Mouse (Mus musculus) right cerebral cortex, postnatal 10 days (tissue): Measurements from ENCODE around the gene Gnai2.

ENCODE experiments used
- DNase-seq, 2 experiments: peaks; one replicate each; pipeline ENCODE4 v3.0.0; 2021; ENCODE audit warnings: low spot score in 2 of 2

Gnai2 gene

GRCm38 (mm10) chr9:107658096-107658495 is 22.9 kb upstream of the Gnai2 start:
- DNase-seq, result no peak

- no peak for DNase-seq
These were observed 22.0 kb upstream of the Gnai2 start for GRCm38 (mm10) chr9:107657144-107657543.

GRCm38 (mm10) chr9:107654585-107654984 is 19.4 kb upstream of the Gnai2 start:
- DNase-seq, result no peak

DNA sequence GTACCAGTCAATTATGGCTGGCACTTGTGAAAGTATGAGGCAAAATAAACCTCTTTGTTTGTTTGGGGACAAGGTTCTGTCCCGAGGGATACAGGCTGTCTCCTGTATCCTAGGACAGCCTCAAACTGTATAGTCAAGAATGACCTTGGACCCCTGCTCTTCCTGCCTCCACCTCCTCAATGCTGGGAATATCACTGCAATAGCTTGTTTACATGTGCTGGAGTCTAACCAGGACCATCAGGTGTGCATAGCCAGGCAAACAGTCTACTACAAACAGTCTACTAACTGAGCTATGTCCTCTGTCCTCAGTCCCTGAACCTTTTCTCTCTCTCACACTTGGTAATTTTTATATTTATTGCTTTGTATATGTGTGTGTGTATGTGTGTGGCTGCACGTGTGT is 18.3 kb upstream of the Gnai2 start:
- no peak for DNase-seq

DNA sequence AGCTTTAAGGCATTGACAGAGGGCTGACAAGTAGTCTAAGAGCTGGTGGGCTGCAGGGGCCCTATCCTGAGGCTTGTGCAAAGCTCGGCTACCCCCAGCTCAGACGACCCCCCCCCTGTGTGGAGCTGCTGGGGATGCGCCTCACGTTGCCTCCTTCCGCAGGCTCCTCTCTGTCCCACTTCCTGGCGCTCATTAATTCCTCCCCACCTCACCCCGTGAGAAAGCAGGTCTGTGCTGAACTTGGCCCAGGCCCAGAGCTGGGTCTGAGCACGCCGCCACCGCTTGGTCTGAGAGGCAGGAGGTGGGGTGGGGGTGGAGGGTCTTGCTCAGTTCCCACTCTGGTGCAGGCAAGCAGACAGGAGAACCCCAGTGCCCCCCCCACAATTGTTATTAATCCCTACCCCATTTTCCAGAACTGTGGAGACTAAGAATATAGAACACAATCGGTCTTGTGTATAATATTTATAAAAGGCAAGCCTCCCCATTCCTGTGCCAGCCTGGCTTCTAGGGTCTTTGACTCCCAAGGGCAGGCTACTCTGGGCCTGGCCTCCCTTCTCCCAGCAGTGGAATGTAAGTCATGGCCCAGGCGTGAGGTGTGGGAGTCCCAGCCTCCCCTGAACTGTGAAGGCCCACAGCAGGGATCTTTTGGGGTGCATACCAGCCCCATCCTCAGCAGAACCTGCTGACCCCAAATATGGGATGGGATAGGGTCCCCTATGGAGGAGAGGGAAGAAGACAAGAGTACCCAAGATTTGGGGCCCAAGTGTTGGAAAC is 15.7 kb upstream of the Gnai2 start:
- peak; percentile 81 to 84 for DNase-seq

DNA sequence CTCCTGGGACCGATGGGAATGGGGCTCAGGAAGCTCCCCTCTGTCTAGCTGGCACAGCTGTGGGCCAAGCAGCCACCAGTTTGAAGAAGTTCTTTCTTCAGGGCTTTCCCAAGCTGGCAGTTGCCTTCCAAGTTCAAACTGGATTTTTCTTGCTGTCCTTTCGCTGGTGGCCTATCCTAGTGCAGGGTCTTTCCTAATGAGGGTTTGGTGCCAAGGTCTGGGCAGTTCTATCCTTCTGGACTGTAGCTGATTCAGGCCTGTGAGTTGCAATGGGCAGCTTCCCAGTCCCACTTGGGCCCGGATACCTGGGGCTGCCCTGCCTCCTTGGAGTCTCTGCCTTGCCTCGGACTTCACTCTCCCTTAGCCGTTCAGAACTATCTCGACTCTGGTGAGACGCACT is 15.1 kb upstream of the Gnai2 start:
- DNase-seq, result peak; percentile 73 to 79

- DNase-seq, result no peak
These were observed 13.6 kb upstream of the Gnai2 start for GRCm38 (mm10) chr9:107648767-107649166.

DNA sequence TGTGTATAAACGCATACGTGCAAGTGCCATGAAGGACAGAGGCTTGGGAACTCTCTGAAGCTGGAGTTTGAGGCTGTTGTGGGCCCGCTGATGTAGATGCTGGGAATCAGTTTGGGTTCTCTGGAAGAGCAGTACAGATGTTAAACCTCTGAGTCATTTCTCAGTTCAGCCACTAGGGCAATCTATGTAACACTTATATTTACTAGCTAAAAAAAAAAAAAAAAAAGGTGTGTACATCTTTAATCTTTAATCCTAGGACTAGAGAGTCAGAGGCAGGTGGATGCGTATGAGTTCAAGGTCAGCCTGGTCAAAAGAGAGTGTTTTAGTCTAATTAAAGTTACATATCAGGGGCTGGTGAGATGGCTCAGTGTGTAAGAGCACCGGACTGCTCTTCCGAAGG is 11.8 kb upstream of the Gnai2 start:
- DNase-seq, result no peak

GRCm38 (mm10) chr9:107645577-107645976 is 10.4 kb upstream of the Gnai2 start:
- peak; percentile 75 to 88 for DNase-seq

DNA sequence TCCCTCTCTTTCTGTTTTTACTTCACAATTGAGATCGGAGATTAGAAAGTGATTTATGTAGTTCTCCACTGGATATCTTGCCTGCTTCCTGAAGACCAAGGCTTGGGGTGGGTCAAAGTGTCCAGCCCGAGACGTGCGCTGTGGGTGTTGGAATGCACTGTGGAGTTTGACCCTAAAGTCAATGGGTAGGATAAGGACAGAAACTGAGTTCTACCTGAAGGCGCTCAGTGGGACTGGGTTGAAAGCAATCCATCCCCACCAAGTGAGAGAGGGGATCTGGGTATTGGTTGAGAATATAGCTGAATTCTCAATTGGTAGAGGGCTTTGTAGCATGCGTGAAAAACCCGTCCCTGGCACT is 10.0 kb upstream of the Gnai2 start:
- no peak for DNase-seq

DNA sequence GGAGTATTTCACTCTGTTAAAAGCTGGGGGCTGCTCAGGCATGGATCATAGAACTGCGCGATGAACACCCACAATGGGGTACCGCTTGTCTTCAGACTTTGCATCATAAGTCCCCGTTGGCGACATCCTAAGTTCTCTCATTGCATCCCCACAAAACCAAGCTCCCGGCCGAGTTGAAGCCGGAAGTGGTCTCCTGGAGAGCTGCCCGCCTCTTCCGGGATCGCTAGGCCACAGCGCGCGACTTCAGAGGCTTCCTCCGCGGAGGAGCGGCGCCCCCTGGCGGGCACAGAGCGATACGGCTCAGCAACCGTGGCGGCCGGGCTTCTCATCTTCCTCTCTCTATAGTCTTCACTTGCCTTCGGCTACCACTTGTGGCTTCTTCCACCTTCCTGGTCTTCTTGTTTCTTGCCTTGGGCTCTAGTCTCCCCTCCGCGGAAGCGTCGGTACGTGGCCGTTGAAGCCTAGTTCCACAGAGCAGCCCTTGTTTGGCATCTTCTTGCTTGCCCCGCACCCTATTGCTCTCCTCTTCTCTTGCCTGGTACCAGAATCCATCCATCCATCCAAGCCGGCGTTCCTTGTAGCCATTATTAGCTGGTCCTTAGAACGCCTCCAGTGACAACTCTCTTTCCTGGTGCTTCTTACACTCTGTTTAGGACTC is 9.5 kb upstream of the Gnai2 start:
- DNase-seq, result peak; percentile 91 to 94

DNA sequence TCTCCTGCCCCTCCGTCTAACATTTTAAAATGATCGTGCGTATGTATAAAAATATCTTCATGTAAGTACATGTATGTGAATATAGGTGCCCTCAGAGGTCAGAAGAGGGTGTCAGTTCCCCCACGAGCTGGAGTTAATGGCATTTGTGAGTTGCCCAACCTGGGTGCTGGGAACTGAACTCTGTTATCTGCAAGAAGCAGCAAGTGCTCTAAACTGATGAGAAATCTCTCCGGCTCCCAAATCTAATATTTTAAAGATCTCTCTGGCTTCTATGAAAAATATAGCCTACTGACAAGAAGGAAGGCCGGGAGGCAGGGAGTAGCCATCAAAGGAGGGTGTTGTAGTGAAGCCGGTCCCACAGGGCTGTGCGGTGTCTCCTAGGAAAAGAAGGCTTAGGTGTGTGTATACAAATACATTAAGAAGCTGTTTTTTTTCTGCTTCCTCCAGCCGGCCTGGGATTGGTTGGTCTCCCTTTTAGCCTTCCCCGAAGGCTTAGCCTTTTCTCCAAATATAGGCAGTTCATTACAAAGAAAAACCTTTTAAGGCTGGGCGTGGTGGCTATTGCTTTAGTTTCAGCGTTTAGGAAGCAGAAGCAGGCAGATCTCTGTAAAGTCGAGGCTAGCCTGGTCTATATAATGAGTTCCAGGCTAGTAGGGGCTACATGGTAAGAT is 8.5 kb upstream of the Gnai2 start:
- no peak for DNase-seq

GRCm38 (mm10) chr9:107641666-107642065 is 6.5 kb upstream of the Gnai2 start:
- DNase-seq, result no peak

- DNase-seq, result peak; percentile 50 to 58
These were observed 5.1 kb upstream of the Gnai2 start for GRCm38 (mm10) chr9:107640257-107640772.

DNA sequence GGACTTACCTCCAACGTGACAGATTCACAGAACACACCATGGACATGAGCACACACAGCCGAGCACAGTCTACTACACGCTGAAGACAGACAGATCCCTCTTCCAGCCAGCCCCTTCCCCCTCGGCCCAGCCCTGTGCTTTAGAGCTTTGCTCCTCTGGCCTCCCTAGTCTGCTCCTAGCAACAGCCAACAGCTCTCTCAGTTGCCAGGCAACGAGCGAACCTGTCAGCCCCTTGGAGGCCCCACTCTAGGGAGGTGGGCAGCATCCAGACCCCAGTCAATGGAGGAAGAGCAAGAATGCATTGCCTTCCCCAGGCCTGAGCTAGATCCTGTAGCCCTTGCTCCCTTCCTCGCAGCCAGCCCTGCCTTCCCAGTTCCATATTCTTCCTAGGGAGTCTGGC is 1.9 kb upstream of the Gnai2 start:
- no peak for DNase-seq

- DNase-seq, result no peak
These were observed 525 bp downstream of the Gnai2 start for GRCm38 (mm10) chr9:107634406-107635278.

DNA sequence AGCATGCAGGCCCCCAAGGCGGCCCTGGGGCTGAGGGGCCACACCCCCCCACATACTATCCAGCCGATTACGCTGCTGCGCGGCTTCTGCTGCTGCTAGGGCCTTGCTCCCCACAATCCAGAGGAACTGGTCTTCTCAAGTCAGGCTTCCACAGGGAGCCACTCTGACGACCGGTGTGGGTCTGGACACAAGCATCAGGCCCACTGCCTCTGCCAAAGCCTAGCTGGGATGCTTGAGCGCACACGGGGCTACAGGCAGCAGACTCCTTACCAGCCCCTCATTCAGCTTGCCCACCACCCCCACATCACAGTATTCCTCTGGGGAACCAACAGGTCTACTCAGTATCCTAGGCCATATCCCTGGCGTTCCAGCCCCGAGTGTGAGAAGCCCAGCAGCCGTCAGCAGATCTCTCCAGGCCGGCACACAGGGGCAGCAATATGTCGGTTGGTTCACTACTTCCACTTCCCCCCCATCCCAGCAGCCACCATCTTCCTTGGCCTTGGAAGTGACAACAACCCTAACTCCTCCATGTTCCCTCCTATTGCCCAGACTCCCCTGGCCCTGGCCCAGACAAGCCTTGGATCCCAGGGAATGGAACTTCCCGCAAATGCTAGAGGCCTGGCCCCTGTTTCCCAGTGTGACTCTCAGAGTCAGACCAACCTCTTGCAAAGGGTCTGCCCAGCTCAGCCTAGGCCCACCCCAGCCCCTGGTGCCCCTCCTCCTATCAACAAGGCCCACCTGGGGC is 1.3 kb downstream of the Gnai2 start:
- DNase-seq, result peak; percentile 60

DNA sequence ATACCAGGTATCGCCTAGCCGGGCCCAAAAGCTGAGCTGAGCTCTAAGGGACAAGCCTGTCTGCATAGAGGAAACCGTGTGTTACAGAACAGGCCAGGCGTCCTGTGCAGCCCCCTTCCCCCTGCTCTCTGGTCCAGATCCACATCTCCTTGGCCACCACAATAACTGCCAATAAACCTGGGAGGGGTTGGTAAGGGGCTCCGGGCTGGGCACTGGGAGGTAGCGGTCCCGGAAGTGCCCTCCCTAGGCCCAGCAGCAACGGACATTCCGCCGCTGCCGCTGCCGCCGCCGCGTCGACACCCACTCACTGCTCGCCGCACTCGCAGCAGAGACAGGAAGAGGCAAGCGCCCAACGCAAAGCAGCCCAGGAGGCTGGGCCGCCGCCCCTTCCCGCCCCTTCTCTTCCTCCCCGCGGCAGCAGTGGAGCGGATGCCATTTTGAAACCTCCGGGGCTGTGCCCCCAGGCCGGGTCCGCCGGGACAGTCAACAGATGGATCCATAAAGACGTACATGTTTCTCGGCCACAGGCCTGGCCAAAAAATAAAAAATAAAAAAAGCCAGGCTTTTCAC is 2.0 kb downstream of the Gnai2 start:
- DNase-seq, result peak; percentile 87 to 89

DNA sequence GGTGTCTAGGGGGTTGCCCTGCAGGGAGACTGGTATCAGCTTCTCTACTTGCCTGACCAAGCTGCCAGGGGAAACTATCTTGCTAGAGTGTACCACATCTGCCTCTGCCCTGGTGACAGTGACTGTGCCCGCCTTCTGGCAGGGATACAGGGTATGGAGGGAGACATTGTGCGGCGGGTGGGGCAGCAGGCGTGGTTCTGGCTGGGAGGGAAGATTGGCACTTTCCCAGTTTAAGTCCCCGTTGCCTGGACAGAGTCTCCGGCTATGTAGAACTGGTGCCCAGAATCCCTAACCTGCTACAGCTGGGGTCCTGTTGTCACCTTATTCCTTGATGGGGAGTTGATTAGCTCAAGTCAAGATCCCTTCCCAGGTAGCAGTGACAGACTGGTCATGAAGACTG is 2.7 kb downstream of the Gnai2 start:
- peak; percentile 64 to 68 for DNase-seq

- no peak for DNase-seq
These were observed 3.3 kb downstream of the Gnai2 start for GRCm38 (mm10) chr9:107631861-107632260.
